Comparison of ENCODE assay signal across 9 mouse cellular contexts in the genomic region with DNA sequence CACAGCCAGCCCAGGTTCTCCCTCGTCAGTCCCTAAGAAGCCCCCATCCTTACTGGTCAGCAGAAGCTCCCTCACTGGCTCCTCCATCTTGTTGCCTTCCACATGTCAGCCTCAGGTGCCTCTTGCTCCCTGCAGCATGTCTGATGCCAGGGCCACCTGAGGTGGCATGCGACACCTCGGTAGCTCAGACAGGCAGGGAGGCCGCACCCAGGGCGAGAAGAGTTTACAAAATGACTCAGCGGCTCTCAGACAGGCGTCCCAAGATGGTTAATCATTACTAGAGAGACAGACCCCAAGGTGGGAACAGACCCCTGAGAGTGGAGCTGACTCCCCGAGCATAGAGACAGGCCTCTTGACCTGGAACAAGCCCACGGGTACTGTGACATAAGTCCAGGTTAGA. TPM values are rescaled to one million over a fixed set of nuclear protein-coding genes. Genes with fewer than 3 reads are reported as not detected.
DNase-seq lines count a peak whose midpoint lies in the region; ATAC-seq lines count a peak whose summit lies in the region.
"Had no signal": no experiment of that assay in that cellular context is flagged by ENCODE, and none has a peak within 500 bp of the region (broad histone marks: within the 10 kb centered on the region; RNA-seq: fewer than 3 reads in every experiment).

A gene (minus strand): TSS at position 142 of the 400 bp plus-strand sequence.

- H3K4me2 ChIP-seq in embryonic facial prominence, embryonic 12.5 days (replicated peaks): no peak within 1 kb of the TSS
- H3K4me2 ChIP-seq in stomach, embryonic 15.5 days: no peak within 1 kb of the TSS; the same call in 1 of the 2 replicates

- H3K4me3 ChIP-seq in embryonic facial prominence, embryonic 12.5 days: no peak within 1 kb of the TSS
- H3K4me3 ChIP-seq in stomach, embryonic 15.5 days (replicated peaks): no peak within 1 kb of the TSS

- H3K27ac ChIP-seq in embryonic facial prominence, embryonic 12.5 days: no peak within 1 kb of the TSS
- peak within 1 kb of the TSS; percentile 68; the same call in 1 of the 2 replicates for H3K27ac ChIP-seq in stomach, embryonic 15.5 days

- H3K9ac ChIP-seq in embryonic facial prominence, embryonic 12.5 days: no peak within 1 kb of the TSS
- H3K9ac ChIP-seq in stomach, embryonic 15.5 days: no peak within 1 kb of the TSS

- no peaks in the 10 kb centered on the region for H3K4me1 ChIP-seq in embryonic facial prominence, embryonic 12.5 days
- peaks cover 39% of the 10 kb centered on the region for H3K4me1 ChIP-seq in stomach, embryonic 15.5 days

- no peak for ATAC-seq in embryonic facial prominence, embryonic 12.5 days (ENCODE audit: insufficient number of reproducible peaks, insufficient read depth, low FRiP score, low TSS enrichment)
- no peak for ATAC-seq in stomach, embryonic 15.5 days (ENCODE audit: insufficient read depth, low FRiP score, low read depth)

- peak; percentile 58 to 66 for DNase-seq in lung, adult 18-20 months
- DNase-seq in lung, postnatal 10 days: no peak
- no peak for DNase-seq in heart, postnatal 36 days
- DNase-seq in left cerebral cortex, postnatal 4 days: no peak
- DNase-seq in left cerebral cortex, postnatal 14 days (ENCODE audit: low spot score in 2 of 2): no peak
- DNase-seq: kidney, postnatal 4 days; right cerebral cortex, postnatal 4 days had no signal

- no peaks in the 10 kb centered on the region for H3K36me3 ChIP-seq in embryonic facial prominence, embryonic 12.5 days
- no peaks in the 10 kb centered on the region for H3K36me3 ChIP-seq in stomach, embryonic 15.5 days

- 83% methylated on average over 9 of the region's 9 CpGs for whole genome bisulfite sequencing in embryonic facial prominence, embryonic 12.5 days
- 61% methylated on average over 9 of the region's 9 CpGs for WGBS in stomach, embryonic 15.5 days

- no peaks in the 10 kb centered on the region for H3K9me3 ChIP-seq in embryonic facial prominence, embryonic 12.5 days
- H3K9me3 ChIP-seq in stomach, embryonic 15.5 days: no peaks in the 10 kb centered on the region

- no peaks in the 10 kb centered on the region for H3K27me3 ChIP-seq in embryonic facial prominence, embryonic 12.5 days
- no peaks in the 10 kb centered on the region for H3K27me3 ChIP-seq in stomach, embryonic 15.5 days (replicated peaks)

- intact Hi-C loops in heart, postnatal 36 days (cut with DNase I): no loop called here
- intact Hi-C loops in left cerebral cortex, postnatal 4 days (cut with DNase I): no loop called here
- intact Hi-C loops in left cerebral cortex, postnatal 14 days (cut with DNase I): no loop called here

RNA-seq across cellular contexts. Expression of the gene that starts here (rescaled TPM):
- polyA plus RNA-seq in embryonic facial prominence, embryonic 12.5 days (2016; fragmentation: Nextera tagmentation; extraction: Ambion mirVana): 10.9 and 15.9 TPM in 2 replicates
- total RNA-seq in heart, postnatal 36 days (2021): 10 to 100 TPM; 10.5 to 11.3 TPM
- polyA plus RNA-seq in stomach, embryonic 15.5 days (2015; fragmentation: Nextera tagmentation; extraction: Ambion mirVana): 47.6 and 48.8 TPM in 2 replicates
- total RNA-seq in left cerebral cortex, postnatal 4 days (2021): 1 to 10 TPM; 5.3 to 7.6 TPM
- 1 to 10 TPM; 3.1 to 3.5 TPM for total RNA-seq in left cerebral cortex, postnatal 14 days (2021)

Comparison
In these comparisons a context has a peak if more than half of its experiments do, and no peak if none do; other contexts are left out.
1. DNase-seq: peak in lung, adult 18-20 months (2 of 2); none in lung, postnatal 10 days (single experiment), heart, postnatal 36 days (0 of 2), left cerebral cortex, postnatal 4 days (single experiment) and left cerebral cortex, postnatal 14 days (0 of 2).